Mouse (Mus musculus): ENCODE measurements at regions not wholly inside any gene's neighbourhood (a gene's known extent, or its start where the extent isn't known, plus 50 kb on each side); places are given as distances from the start of the nearest gene placed in this dataset.
A peak's percentile ranks its signal among the peaks of the same experiment; 100 is the strongest.

GRCm38 (mm10) chr3:19458386-19458785 is 170.1 kb downstream of the 1700064H15Rik start:
- DNase-seq (ENCODE audit: low spot score in 2 of 2), result no peak

- DNase-seq (ENCODE audit: low spot score in 2 of 2), result no peak
Measured at GRCm38 (mm10) chr3:19457431-19457830, 171.0 kb downstream of the 1700064H15Rik start.

GRCm38 (mm10) chr3:19455838-19456448 is 172.5 kb downstream of the 1700064H15Rik start:
- DNase-seq (ENCODE audit: low spot score in 2 of 2), result no peak

GRCm38 (mm10) chr3:19451022-19451421 is 177.5 kb downstream of the 1700064H15Rik start:
- DNase-seq (ENCODE audit: low spot score in 2 of 2), result peak; percentile 21 to 52

- DNase-seq (ENCODE audit: low spot score in 2 of 2), result no peak
Measured at GRCm38 (mm10) chr3:19448931-19449330, 179.5 kb downstream of the 1700064H15Rik start.

GRCm38 (mm10) chr3:19448192-19448591 is 180.3 kb downstream of the 1700064H15Rik start:
- no peak for DNase-seq (ENCODE audit: low spot score in 2 of 2)

GRCm38 (mm10) chr3:19447733-19448132 is 180.7 kb downstream of the 1700064H15Rik start:
- DNase-seq (ENCODE audit: low spot score in 2 of 2), result no peak

GRCm38 (mm10) chr3:19444914-19445313 is 183.6 kb downstream of the 1700064H15Rik start:
- no peak for DNase-seq (ENCODE audit: low spot score in 2 of 2)

- DNase-seq (ENCODE audit: low spot score in 2 of 2), result no peak
Measured at GRCm38 (mm10) chr3:19441827-19442226, 186.7 kb downstream of the 1700064H15Rik start.

- no peak for DNase-seq (ENCODE audit: low spot score in 2 of 2)
Measured at GRCm38 (mm10) chr3:19430159-19430558, 198.3 kb downstream of the 1700064H15Rik start.

GRCm38 (mm10) chr3:19429422-19430076 is 198.9 kb downstream of the 1700064H15Rik start:
- DNase-seq (ENCODE audit: low spot score in 2 of 2), result no peak

- no peak for DNase-seq (ENCODE audit: low spot score in 2 of 2)
Measured at GRCm38 (mm10) chr3:19429010-19429409, 199.5 kb downstream of the 1700064H15Rik start.

- DNase-seq (ENCODE audit: low spot score in 2 of 2), result peak; percentile 13 to 33
Measured at GRCm38 (mm10) chr3:19426130-19426556, 202.3 kb downstream of the 1700064H15Rik start.

- no peak for DNase-seq (ENCODE audit: low spot score in 2 of 2)
Measured at GRCm38 (mm10) chr3:19425322-19425721, 203.2 kb downstream of the 1700064H15Rik start.

- DNase-seq (ENCODE audit: low spot score in 2 of 2), result no peak
Measured at GRCm38 (mm10) chr3:19424384-19424783, 204.1 kb downstream of the 1700064H15Rik start.

- no peak for DNase-seq (ENCODE audit: low spot score in 2 of 2)
Measured at GRCm38 (mm10) chr3:19421430-19421944, 207.0 kb downstream of the 1700064H15Rik start.

- no peak for DNase-seq (ENCODE audit: low spot score in 2 of 2)
Measured at GRCm38 (mm10) chr3:19420912-19421311, 207.6 kb downstream of the 1700064H15Rik start.

- no peak for DNase-seq (ENCODE audit: low spot score in 2 of 2)
Measured at GRCm38 (mm10) chr3:19410938-19411515, 217.4 kb downstream of the 1700064H15Rik start.

- no peak for DNase-seq (ENCODE audit: low spot score in 2 of 2)
Measured at GRCm38 (mm10) chr3:19408283-19408682, 220.2 kb downstream of the 1700064H15Rik start.

GRCm38 (mm10) chr3:19407591-19408090 is 220.8 kb downstream of the 1700064H15Rik start:
- no peak for DNase-seq (ENCODE audit: low spot score in 2 of 2)

GRCm38 (mm10) chr3:19406351-19407151 is 221.9 kb downstream of the 1700064H15Rik start:
- DNase-seq (ENCODE audit: low spot score in 2 of 2), result no peak

GRCm38 (mm10) chr3:19385675-19386074 is 242.8 kb downstream of the 1700064H15Rik start:
- DNase-seq (ENCODE audit: low spot score in 2 of 2), result no peak
